Mouse (Mus musculus) stomach, postnatal 0 days (tissue): ENCODE data around the gene Muc5ac. TPM values are rescaled to one million over a fixed set of nuclear protein-coding genes. Genes with fewer than 3 reads are reported as not detected.
A peak's percentile ranks its signal among the peaks of the same experiment; 100 is the strongest.

Source experiments
- ATAC-seq: fragments of 200-750 bp; cut with Nextera tagmentation; 2 replicates; pipeline ENCODE4 v1.8.0; 2017; ENCODE audit not compliant: low FRiP score, low TSS enrichment
- DNase-seq: peaks from one replicate; pipeline ENCODE4 v3.0.0-alpha.2; 2016; ENCODE audit warnings: low spot score
- H3K27ac ChIP-seq: fragments of 300-500 bp; sonication (generic); replicated peaks from 2 replicates; pipeline ENCODE4 v1.5.1; 2014; ENCODE audit warnings: mild to moderate bottlenecking, control low read depth
- H3K27me3 ChIP-seq: fragments of 300-500 bp; sonication (generic); 2 replicates; pipeline ENCODE4 v1.6.1; 2014; ENCODE audit warnings: low read length; ENCODE audit not compliant: control insufficient read depth, insufficient read depth
- H3K36me3 ChIP-seq: fragments of 300-500 bp; sonication (generic); 2 replicates; pipeline ENCODE4 v1.6.1; 2014; ENCODE audit warnings: low read length, mixed read lengths; ENCODE audit not compliant: control insufficient read depth, insufficient read depth
- H3K4me1 ChIP-seq: fragments of 300-500 bp; sonication (generic); replicated peaks from 2 replicates; pipeline ENCODE4 v1.6.1; 2014; ENCODE audit warnings: antibody characterized with exemption; ENCODE audit not compliant: control insufficient read depth, insufficient read depth
- H3K4me2 ChIP-seq: fragments of 300-500 bp; sonication (generic); replicated peaks from 2 replicates; pipeline ENCODE4 v1.6.1; 2014; ENCODE audit warnings: low read depth, mild to moderate bottlenecking, control low read depth, moderate library complexity
- H3K4me3 ChIP-seq: fragments of 300-500 bp; sonication (generic); 2 replicates; pipeline ENCODE4 v1.5.1; 2014; ENCODE audit warnings: low read depth, low read length, control low read depth
- H3K9ac ChIP-seq: fragments of 300-500 bp; sonication (generic); 2 replicates; pipeline ENCODE4 v1.6.1; 2014; ENCODE audit warnings: mild to moderate bottlenecking, low read length, control low read depth, mixed read lengths
- H3K9me3 ChIP-seq: fragments of 300-500 bp; sonication (generic); 2 replicates; pipeline ENCODE4 v1.6.1; 2016; ENCODE audit warnings: low read length; ENCODE audit not compliant: control insufficient read depth
- CTCF ChIP-seq: IDR thresholded peaks from 2 replicates; pipeline ENCODE4 v1.5.1; 2016; ENCODE audit warnings: antibody characterized with exemption, low read depth, mild to moderate bottlenecking, moderate library complexity
- EP300 ChIP-seq: optimal IDR thresholded peaks from 2 replicates; pipeline ENCODE3; 2016; ENCODE audit warnings: antibody characterized with exemption
- WGBS: fragments of 180-500 bp; shearing (Covaris S2); extraction: QIAGEN DNeasy Blood & Tissue Kit; methylation state at CpG from one replicate; pipeline ENCODE4 v1.1.7; 2014; 5-methylcytosine and 5-hydroxymethylcytosine counted together
- polyA plus RNA-seq: library from polyadenylated mRNA; unstranded; fragments of >200 nt; fragmentation: Nextera tagmentation; extraction: Ambion mirVana; gene quantifications from 2 replicates; pipeline ENCODE4 v1.2.1, GENCODE M21; 2015

Muc5ac gene
- polyA plus RNA-seq, 1 experiment from 2014 or later: 2.9 TPM

GRCm38 (mm10) chr7:141838779-141839178 lies 50.0 kb downstream of the Muc5ac start, which contains the start of gene Muc5b:
Muc5b (plus strand) TSS chr7:141839070.
- no peaks in the 10 kb centered on the region for H3K4me1 ChIP-seq
- no peaks in the 10 kb centered on the region for H3K27me3 ChIP-seq
- WGBS: 40% methylated on average over 5 of the region's 5 CpGs
- no peaks in the 10 kb centered on the region for H3K9me3 ChIP-seq
- peak; percentile 93 for ATAC-seq
- H3K27ac ChIP-seq: peak within 1 kb of the TSS; percentile 82
- 0 out of 2 replicates have a peak within 1 kb of the TSS, but pooled peaks have one; percentile 13 for H3K9ac ChIP-seq
- peak; percentile 94 for DNase-seq
- no peak for TF ChIP-seq EP300
- peak; percentile 37 for TF ChIP-seq CTCF
- no peaks in the 10 kb centered on the region for H3K36me3 ChIP-seq
- no peak within 1 kb of the TSS for H3K4me3 ChIP-seq
- peak within 1 kb of the TSS; percentile 27; the same call in 1 of the 2 replicates for H3K4me2 ChIP-seq

- no peaks in the 10 kb centered on the region for H3K36me3 ChIP-seq
- no peak overlapping the region for H3K9ac ChIP-seq
- no peaks in the 10 kb centered on the region for H3K4me1 ChIP-seq
- TF ChIP-seq CTCF (no peak), EP300 (no peak)
- no peaks in the 10 kb centered on the region for H3K9me3 ChIP-seq
- H3K4me2 ChIP-seq: no peak overlapping the region; the same call in 1 of the 2 replicates
- 83% methylated on average over 10 of the region's 10 CpGs for WGBS
- no peak for DNase-seq
- no peak overlapping the region for H3K27ac ChIP-seq
- H3K4me3 ChIP-seq: no peak overlapping the region
- ATAC-seq: no peak
- no peaks in the 10 kb centered on the region for H3K27me3 ChIP-seq
Measured at GRCm38 (mm10) chr7:141840354-141840753, 51.6 kb downstream of the Muc5ac start.

- no peak overlapping the region for H3K27ac ChIP-seq
- no peak overlapping the region for H3K9ac ChIP-seq
- H3K4me2 ChIP-seq: no peak overlapping the region
- no peak overlapping the region for H3K4me3 ChIP-seq
- no peaks in the 10 kb centered on the region for H3K9me3 ChIP-seq
- ATAC-seq: 0 out of 2 replicates have a peak, but pooled peaks have one; percentile 9
- no peaks in the 10 kb centered on the region for H3K27me3 ChIP-seq
- H3K36me3 ChIP-seq: no peaks in the 10 kb centered on the region
- 91% methylated on average over 4 of the region's 4 CpGs for WGBS
- no peak for DNase-seq
- H3K4me1 ChIP-seq: no peaks in the 10 kb centered on the region
- TF ChIP-seq EP300 (no peak), CTCF (no peak)
Measured at GRCm38 (mm10) chr7:141861046-141861445, 72.3 kb downstream of the Muc5ac start.

Other genes with a start within 250 kb of the Muc5ac start
- gene Chid1, start 249.1 kb upstream of the Muc5ac start, polyA plus RNA-seq: 20.8 and 22.6 TPM in 2 replicates
- 30.8 and 33.0 TPM in 2 replicates for gene Ap2a2, start 226.8 kb upstream of the Muc5ac start, polyA plus RNA-seq
- gene Muc6, start 133.7 kb upstream of the Muc5ac start, polyA plus RNA-seq: 11.3 and 13.6 TPM in 2 replicates
- 0.23 and 0.40 TPM in 2 replicates for gene Muc2, start 98.6 kb upstream of the Muc5ac start, polyA plus RNA-seq
- 122 and 133 TPM in 2 replicates for gene Muc5b, start 50.1 kb downstream of the Muc5ac start, polyA plus RNA-seq
- 33.2 and 33.4 TPM in 2 replicates for gene Tollip, start 129.5 kb downstream of the Muc5ac start, polyA plus RNA-seq
- gene Brsk2, start 160.8 kb downstream of the Muc5ac start, polyA plus RNA-seq: 0.62 and 0.75 TPM in 2 replicates